ENCODE assay signal across 8 mouse cellular contexts in genomic region chr16:95866866-95867420, GRCm38 (mm10).
"Had no signal": no experiment of that assay in that cellular context is flagged by ENCODE, and none has a peak within 500 bp of the region (broad histone marks: within the 10 kb centered on the region; RNA-seq: fewer than 3 reads in every experiment).

No protein-coding gene starts in this region.

- ATAC-seq: intestine, postnatal 0 days; liver, postnatal 0 days; midbrain, embryonic 16.5 days had no signal

- DNase-seq: kidney, adult 8-10 months; kidney, postnatal 25 days; liver, embryonic 13.5 days; liver, postnatal 0 days; lung, postnatal 14 days; right cerebral cortex, postnatal 14 days had no signal
